Mouse (Mus musculus) kidney, embryonic 15.5 days (tissue): ENCODE measurements around the gene Pik3r2. TPM values are rescaled to one million over a fixed set of nuclear protein-coding genes. Genes with fewer than 3 reads are reported as not detected.
A peak's percentile ranks its signal among the peaks of the same experiment; 100 is the strongest.
"Not testable (repeated sequence)": the region's sequence is repeated elsewhere in the genome, so short reads cannot be mapped to it uniquely, and the experiment has no call there.

Experiments used
- ATAC-seq: fragments of 200-750 bp; cut with Nextera tagmentation; replicated peaks from 2 replicates; pipeline ENCODE4 v1.8.0; 2017; ENCODE audit warnings: moderate TSS enrichment; ENCODE audit not compliant: low FRiP score
- H3K27ac ChIP-seq: fragments of 300-500 bp; sonication (generic); 2 replicates; pipeline ENCODE4 v1.5.1; 2015; ENCODE audit warnings: mild to moderate bottlenecking, inconsistent platforms
- H3K27me3 ChIP-seq: fragments of 300-500 bp; sonication (generic); 2 replicates; pipeline ENCODE4 v1.6.1; 2015; ENCODE audit warnings: inconsistent platforms
- H3K36me3 ChIP-seq: fragments of 300-500 bp; sonication (generic); 2 replicates; pipeline ENCODE4 v1.6.1; 2015; ENCODE audit warnings: inconsistent platforms
- H3K4me1 ChIP-seq: fragments of 300-500 bp; sonication (generic); 2 replicates; pipeline ENCODE4 v1.6.1; 2015; ENCODE audit warnings: inconsistent platforms
- H3K4me2 ChIP-seq: fragments of 300-500 bp; sonication (generic); 2 replicates; pipeline ENCODE4 v1.6.1; 2015; ENCODE audit warnings: moderate library complexity, mild to moderate bottlenecking, inconsistent platforms
- H3K4me3 ChIP-seq: fragments of 300-500 bp; sonication (generic); replicated peaks from 2 replicates; pipeline ENCODE4 v1.5.1; 2015; ENCODE audit warnings: mild to moderate bottlenecking, inconsistent platforms
- H3K9ac ChIP-seq: fragments of 300-500 bp; sonication (generic); 2 replicates; pipeline ENCODE4 v1.6.1; 2015; ENCODE audit warnings: mild to moderate bottlenecking, inconsistent platforms
- H3K9me3 ChIP-seq: fragments of 300-500 bp; sonication (generic); replicated peaks from 2 replicates; pipeline ENCODE4 v1.6.1; 2016; ENCODE audit warnings: inconsistent platforms
- WGBS: fragments of 180-500 bp; shearing (Covaris S2); methylation state at CpG from one replicate; pipeline ENCODE4 v1.1.7; 2015; ENCODE audit warnings: mixed read lengths; 5-methylcytosine and 5-hydroxymethylcytosine counted together
- polyA plus RNA-seq: library from polyadenylated mRNA; unstranded; fragments of >200 nt; fragmentation: Nextera tagmentation; extraction: Ambion mirVana; gene quantifications from 2 replicates; pipeline ENCODE4 v1.2.1, GENCODE M21; 2015

The Pik3r2 gene
- polyA plus RNA-seq: 58.0 and 66.9 TPM in 2 replicates

- Histone ChIP-seq H3K4me1 (peaks cover 59% of the 10 kb centered on the region), H3K9ac (peak within 1 kb of the TSS; percentile 88), H3K27me3 (no peaks in the 10 kb centered on the region), H3K27ac (peak within 1 kb of the TSS; percentile 99), H3K36me3 (peaks cover 70% of the 10 kb centered on the region), H3K4me3 (peak within 1 kb of the TSS; percentile 77), H3K4me2 (peak within 1 kb of the TSS; percentile 76), H3K9me3 (no peaks in the 10 kb centered on the region)
- peak; percentile 93 for ATAC-seq
- WGBS: under 1% methylated on average over 94 of the region's 94 CpGs
Measured at GRCm38 (mm10) chr8:70776496-70777444, at the start of gene Pik3r2. TSS of gene Pik3r2 (minus strand) at chr8:70776713.

DNA sequence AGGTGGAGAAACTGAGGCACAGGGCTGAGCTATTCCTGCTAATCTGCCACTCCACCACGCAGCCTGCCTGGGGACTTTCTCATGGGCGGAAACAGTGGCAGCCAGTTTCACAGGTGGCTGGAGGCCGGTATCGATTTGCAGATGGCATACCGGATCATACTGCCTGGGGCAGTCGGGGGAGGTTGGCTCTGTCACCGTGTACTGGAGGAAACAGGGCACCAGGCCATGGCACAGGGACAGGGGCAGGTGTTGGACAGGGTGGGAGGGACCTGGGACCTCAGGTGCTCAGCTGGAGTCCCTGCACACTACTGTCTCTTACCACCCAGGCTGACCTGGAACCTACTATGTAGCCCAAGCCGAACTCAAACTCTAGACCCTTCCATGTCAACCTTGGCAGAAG is 49.3 kb upstream of the Pik3r2 start:
- ATAC-seq: no peak
- H3K4me1 ChIP-seq: peaks cover 9% of the 10 kb centered on the region
- no peak overlapping the region for H3K4me3 ChIP-seq
- H3K9ac ChIP-seq: no peak overlapping the region
- H3K4me2 ChIP-seq: no peak overlapping the region
- no peaks in the 10 kb centered on the region for H3K27me3 ChIP-seq
- no peaks in the 10 kb centered on the region for H3K9me3 ChIP-seq
- H3K36me3 ChIP-seq: no peaks in the 10 kb centered on the region
- no peak overlapping the region for H3K27ac ChIP-seq
- 65% methylated on average over 8 of the region's 8 CpGs for WGBS

DNA sequence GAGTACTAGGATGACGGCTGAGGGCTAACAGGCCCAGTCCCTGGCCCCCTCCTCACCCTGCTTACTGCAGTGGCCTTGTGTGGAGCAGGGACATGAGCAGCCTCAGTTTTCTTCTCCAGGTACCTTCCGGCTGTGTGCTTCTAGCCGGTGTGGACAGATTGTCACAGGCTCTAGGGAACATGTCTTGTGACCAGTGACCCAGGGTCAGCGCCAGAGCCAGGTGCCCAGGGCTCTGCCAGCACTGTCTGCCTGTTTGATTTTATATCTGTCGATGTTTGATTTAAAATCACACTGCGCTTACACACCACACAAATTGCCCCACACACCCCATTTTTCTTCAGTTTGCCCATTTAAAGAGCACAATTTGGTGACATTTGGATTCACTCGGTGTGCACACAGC is 47.3 kb upstream of the Pik3r2 start:
- Histone ChIP-seq H3K27ac (no peak overlapping the region), H3K4me1 (peaks cover 22% of the 10 kb centered on the region), H3K36me3 (no peaks in the 10 kb centered on the region), H3K4me2 (no peak overlapping the region), H3K9me3 (no peaks in the 10 kb centered on the region), H3K9ac (no peak overlapping the region), H3K4me3 (no peak overlapping the region), H3K27me3 (no peaks in the 10 kb centered on the region)
- no peak for ATAC-seq
- 82% methylated on average over 7 of the region's 7 CpGs for WGBS

DNA sequence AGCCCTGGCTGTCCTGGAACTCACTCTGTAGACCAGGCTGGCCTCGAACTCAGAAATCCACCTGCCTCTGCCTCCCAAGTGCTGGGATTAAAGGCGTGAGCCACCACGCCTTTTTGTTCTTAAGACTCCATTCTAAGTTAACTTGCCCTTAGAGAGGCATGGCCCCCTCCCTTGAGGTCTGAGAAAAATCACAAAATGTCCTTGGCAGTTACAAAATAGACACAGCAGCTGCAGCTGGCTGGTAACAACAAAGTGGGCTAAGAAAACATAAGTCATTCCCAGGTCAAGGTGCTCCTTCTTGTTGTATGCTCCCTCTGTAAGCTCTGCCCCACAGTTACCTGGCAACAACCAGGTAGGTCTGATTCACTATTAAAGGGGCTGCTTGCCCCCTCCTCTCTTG is 46.1 kb upstream of the Pik3r2 start:
- not testable (repeated sequence) for H3K9ac ChIP-seq, H3K27me3 ChIP-seq, H3K36me3 ChIP-seq, H3K4me3 ChIP-seq, H3K27ac ChIP-seq, ATAC-seq, H3K4me2 ChIP-seq, H3K9me3 ChIP-seq
- WGBS: 90% methylated on average over 3 of the region's 3 CpGs
- peaks cover 22% of the 10 kb centered on the region for H3K4me1 ChIP-seq

DNA sequence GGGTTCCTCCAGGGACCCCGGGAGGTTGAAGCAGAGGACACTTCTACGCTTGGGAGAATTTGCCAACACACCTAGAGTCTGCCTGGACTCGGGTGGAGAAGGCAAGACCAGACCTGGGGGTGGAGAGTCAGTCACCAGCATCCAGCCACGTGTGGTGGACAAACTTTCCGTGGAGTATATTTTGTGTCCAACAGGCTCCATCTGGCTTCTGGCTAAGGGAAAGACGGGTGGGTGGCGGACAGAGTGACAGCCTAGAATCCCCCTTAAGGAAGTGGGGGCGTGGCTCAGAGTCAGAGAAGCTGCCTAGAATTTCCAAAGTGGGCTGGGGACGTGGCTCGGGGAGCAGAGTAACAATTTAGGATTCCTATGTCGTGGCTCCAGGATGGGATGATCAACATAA is 45.5 kb upstream of the Pik3r2 start:
- peaks cover 25% of the 10 kb centered on the region for H3K4me1 ChIP-seq
- no peak overlapping the region for H3K4me3 ChIP-seq
- no peak overlapping the region for H3K4me2 ChIP-seq
- ATAC-seq: no peak
- no peak overlapping the region for H3K9ac ChIP-seq
- whole genome bisulfite sequencing: 41% methylated on average over 11 of the region's 11 CpGs
- no peaks in the 10 kb centered on the region; the same call in 1 of the 2 replicates for H3K9me3 ChIP-seq
- H3K36me3 ChIP-seq: no peaks in the 10 kb centered on the region
- no peak overlapping the region for H3K27ac ChIP-seq
- H3K27me3 ChIP-seq: peaks cover 3% of the 10 kb centered on the region

DNA sequence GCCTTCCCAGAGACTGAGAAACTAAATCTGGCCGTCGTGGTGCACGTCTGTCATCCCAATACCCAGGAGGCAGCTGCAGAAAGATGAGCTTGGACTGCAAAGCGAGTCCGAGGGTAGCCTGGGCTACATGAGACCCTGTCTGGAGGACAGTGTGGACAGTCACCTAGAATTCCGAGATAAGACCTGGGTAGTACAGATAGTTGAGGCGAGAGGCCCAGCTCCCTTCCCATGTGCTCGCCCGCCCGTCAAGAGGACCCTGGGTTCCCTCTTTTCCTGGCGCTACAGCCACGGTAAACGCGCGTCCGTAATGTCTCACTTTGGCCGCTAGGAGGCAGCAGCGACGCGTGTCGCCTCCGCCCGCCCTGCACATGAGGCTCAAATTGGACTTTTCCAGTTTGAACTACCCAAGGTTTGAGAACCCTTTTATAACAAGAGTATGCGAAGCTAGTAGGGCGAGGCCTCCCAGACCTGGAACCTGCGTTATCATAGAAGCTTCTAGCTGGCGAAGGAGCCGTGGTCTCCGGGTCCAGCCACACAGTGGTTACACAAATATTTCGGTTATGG is 45.0 kb upstream of the Pik3r2 start:
- 17% methylated on average over 30 of the region's 30 CpGs for WGBS
- H3K4me1 ChIP-seq: peaks cover 30% of the 10 kb centered on the region
- peaks cover 9% of the 10 kb centered on the region for H3K27me3 ChIP-seq
- 0 out of 2 replicates have a peak, but pooled peaks have one; percentile 2 for ATAC-seq
- H3K9me3 ChIP-seq: no peaks in the 10 kb centered on the region; the same call in 1 of the 2 replicates
- no peak overlapping the region for H3K4me2 ChIP-seq
- H3K36me3 ChIP-seq: no peaks in the 10 kb centered on the region
- H3K27ac ChIP-seq: no peak overlapping the region
- no peak overlapping the region for H3K4me3 ChIP-seq
- no peak overlapping the region for H3K9ac ChIP-seq

GRCm38 (mm10) chr8:70820101-70820935 is 43.8 kb upstream of the Pik3r2 start:
- Histone ChIP-seq H3K27me3 (peaks cover 20% of the 10 kb centered on the region), H3K27ac (peak overlapping the region; percentile 49; the same call in 1 of the 2 replicates), H3K4me1 (peaks cover 31% of the 10 kb centered on the region), H3K9ac (no peak overlapping the region), H3K9me3 (no peaks in the 10 kb centered on the region; the same call in 1 of the 2 replicates), H3K36me3 (no peaks in the 10 kb centered on the region), H3K4me2 (peak overlapping the region; percentile 55), H3K4me3 (peak overlapping the region; percentile 30)
- WGBS: 3% methylated on average over 31 of the region's 31 CpGs
- ATAC-seq: peak; percentile 78

GRCm38 (mm10) chr8:70816679-70817078 is 40.2 kb upstream of the Pik3r2 start:
- H3K4me2 ChIP-seq: peak overlapping the region; percentile 58
- H3K27ac ChIP-seq: no peak overlapping the region
- H3K4me1 ChIP-seq: peaks cover 37% of the 10 kb centered on the region
- peaks cover 28% of the 10 kb centered on the region for H3K27me3 ChIP-seq
- ATAC-seq: peak; percentile 43
- H3K4me3 ChIP-seq: peak overlapping the region; percentile 25
- WGBS: 10% methylated on average over 29 of the region's 30 CpGs
- no peaks in the 10 kb centered on the region for H3K36me3 ChIP-seq
- no peak overlapping the region for H3K9ac ChIP-seq
- H3K9me3 ChIP-seq: no peaks in the 10 kb centered on the region; the same call in 1 of the 2 replicates

GRCm38 (mm10) chr8:70812885-70813284 is 36.4 kb upstream of the Pik3r2 start:
- WGBS: 38% methylated on average over 4 of the region's 4 CpGs
- no peak for ATAC-seq
- H3K27me3 ChIP-seq: peaks cover 29% of the 10 kb centered on the region
- H3K27ac ChIP-seq: no peak overlapping the region
- H3K4me3 ChIP-seq: no peak overlapping the region
- peaks cover 31% of the 10 kb centered on the region for H3K4me1 ChIP-seq
- H3K9ac ChIP-seq: no peak overlapping the region
- no peaks in the 10 kb centered on the region for H3K9me3 ChIP-seq
- no peak overlapping the region for H3K4me2 ChIP-seq
- H3K36me3 ChIP-seq: no peaks in the 10 kb centered on the region

GRCm38 (mm10) chr8:70812055-70812454 is 35.5 kb upstream of the Pik3r2 start:
- H3K27me3 ChIP-seq: peaks cover 27% of the 10 kb centered on the region
- WGBS: 36% methylated on average over 4 of the region's 4 CpGs

GRCm38 (mm10) chr8:70810962-70811680 is 34.6 kb upstream of the Pik3r2 start:
- Histone ChIP-seq H3K27ac (no peak overlapping the region), H3K27me3 (peaks cover 21% of the 10 kb centered on the region)
- WGBS: 68% methylated on average over 20 of the region's 20 CpGs

More at GRCm38 (mm10) chr8:70812055-70812454, 35.5 kb upstream of the Pik3r2 start:
- peaks cover 29% of the 10 kb centered on the region for H3K4me1 ChIP-seq
- H3K4me2 ChIP-seq: no peak overlapping the region
- no peak for ATAC-seq
- no peak overlapping the region for H3K9ac ChIP-seq
- H3K36me3 ChIP-seq: no peaks in the 10 kb centered on the region
- H3K9me3 ChIP-seq: no peaks in the 10 kb centered on the region
- no peak overlapping the region for H3K4me3 ChIP-seq
- no peak overlapping the region for H3K27ac ChIP-seq

More at GRCm38 (mm10) chr8:70810962-70811680, 34.6 kb upstream of the Pik3r2 start:
- Histone ChIP-seq H3K4me1 (peaks cover 24% of the 10 kb centered on the region), H3K4me3 (no peak overlapping the region), H3K9me3 (no peaks in the 10 kb centered on the region), H3K4me2 (no peak overlapping the region), H3K36me3 (no peaks in the 10 kb centered on the region), H3K9ac (no peak overlapping the region)
- ATAC-seq: no peak
